Comparison of ENCODE assay signal across 10 mouse cellular contexts in genomic region chr13:6636520-6636919, GRCm38 (mm10). TPM values are rescaled to one million over a fixed set of nuclear protein-coding genes. Genes with fewer than 3 reads are reported as not detected.
DNase-seq lines count a peak whose midpoint lies in the region; ATAC-seq lines count a peak whose summit lies in the region.
"Had no signal": no experiment of that assay in that cellular context is flagged by ENCODE, and none has a peak within 500 bp of the region (broad histone marks: within the 10 kb centered on the region; RNA-seq: fewer than 3 reads in every experiment).

No protein-coding gene starts in this region.

- WGBS in forebrain, embryonic 14.5 days, result 61% methylated on average over 6 of the region's 6 CpGs
- WGBS in forebrain, embryonic 12.5 days, result 66% methylated on average over 6 of the region's 6 CpGs
- 41% methylated on average over 6 of the region's 6 CpGs for WGBS in liver, embryonic 13.5 days (ENCODE audit: insufficient replicate concordance)
- 61% methylated on average over 6 of the region's 6 CpGs for WGBS in liver, embryonic 12.5 days (ENCODE audit: insufficient replicate concordance)
- 47% methylated on average over 6 of the region's 6 CpGs for WGBS in stomach, embryonic 16.5 days

- DNase-seq in forebrain, embryonic 14.5 days (ENCODE audit: low spot score), result peak; percentile 21
- DNase-seq in liver, embryonic 13.5 days, result no peak
- DNase-seq in kidney, postnatal 25 days, result peak; percentile 16 to 53
- no peak for DNase-seq in right cerebral cortex, adult 2 months (ENCODE audit: low spot score in 2 of 2)
- no peak for DNase-seq in layer of hippocampus, adult 18-20 months (ENCODE audit: low spot score in 2 of 2)

- H3K9me3 ChIP-seq in forebrain, embryonic 14.5 days (replicated peaks; ENCODE audit: control insufficient read depth, low read length), result no peaks in the 10 kb centered on the region
- H3K9me3 ChIP-seq in forebrain, embryonic 12.5 days, result no peaks in the 10 kb centered on the region
- no peaks in the 10 kb centered on the region for H3K9me3 ChIP-seq in liver, embryonic 13.5 days (replicated peaks)
- H3K9me3 ChIP-seq in liver, embryonic 12.5 days (replicated peaks), result no peaks in the 10 kb centered on the region
- H3K9me3 ChIP-seq in stomach, embryonic 16.5 days (replicated peaks; ENCODE audit: control insufficient read depth, low read length), result no peaks in the 10 kb centered on the region
- H3K9me3 ChIP-seq: neural tube, embryonic 13.5 days had no signal

- H3K4me1 ChIP-seq in forebrain, embryonic 14.5 days (ENCODE audit: control insufficient read depth, insufficient read depth, low read length), result no peaks in the 10 kb centered on the region
- H3K4me1 ChIP-seq in forebrain, embryonic 12.5 days, result peaks cover 4% of the 10 kb centered on the region; the same call in 1 of the 2 replicates
- peaks cover 21% of the 10 kb centered on the region for H3K4me1 ChIP-seq in liver, embryonic 13.5 days (replicated peaks)
- peaks cover 35% of the 10 kb centered on the region for H3K4me1 ChIP-seq in liver, embryonic 12.5 days
- peaks cover 31% of the 10 kb centered on the region for H3K4me1 ChIP-seq in stomach, embryonic 16.5 days (ENCODE audit: control insufficient read depth, insufficient read depth, low read length)

- H3K27me3 ChIP-seq in forebrain, embryonic 14.5 days (replicated peaks; ENCODE audit: control insufficient read depth, insufficient read depth, low read length), result no peaks in the 10 kb centered on the region
- H3K27me3 ChIP-seq in forebrain, embryonic 12.5 days, result no peaks in the 10 kb centered on the region
- H3K27me3 ChIP-seq in liver, embryonic 13.5 days, result no peaks in the 10 kb centered on the region
- no peaks in the 10 kb centered on the region for H3K27me3 ChIP-seq in liver, embryonic 12.5 days (replicated peaks)
- no peaks in the 10 kb centered on the region for H3K27me3 ChIP-seq in stomach, embryonic 16.5 days (ENCODE audit: control insufficient read depth, insufficient read depth, low read length)
- H3K27me3 ChIP-seq: neural tube, embryonic 13.5 days had no signal

- no peak overlapping the region for H3K4me2 ChIP-seq in forebrain, embryonic 14.5 days (ENCODE audit: low read length)
- no peak overlapping the region for H3K4me2 ChIP-seq in forebrain, embryonic 12.5 days
- H3K4me2 ChIP-seq in liver, embryonic 13.5 days, result no peak overlapping the region
- no peak overlapping the region for H3K4me2 ChIP-seq in liver, embryonic 12.5 days
- H3K4me2 ChIP-seq in stomach, embryonic 16.5 days (ENCODE audit: low read depth, low read length), result no peak overlapping the region
- H3K4me2 ChIP-seq: neural tube, embryonic 13.5 days had no signal

- H3K36me3 ChIP-seq in forebrain, embryonic 14.5 days (ENCODE audit: control insufficient read depth, insufficient read depth, low read length), result no peaks in the 10 kb centered on the region
- no peaks in the 10 kb centered on the region for H3K36me3 ChIP-seq in forebrain, embryonic 12.5 days (replicated peaks)
- H3K36me3 ChIP-seq in liver, embryonic 13.5 days, result no peaks in the 10 kb centered on the region
- no peaks in the 10 kb centered on the region for H3K36me3 ChIP-seq in liver, embryonic 12.5 days
- no peaks in the 10 kb centered on the region for H3K36me3 ChIP-seq in stomach, embryonic 16.5 days (ENCODE audit: control insufficient read depth, insufficient read depth, low read length)
- H3K36me3 ChIP-seq: neural tube, embryonic 13.5 days had no signal

- H3K4me3 ChIP-seq in forebrain, embryonic 14.5 days (ENCODE audit: low read depth, low read length), result no peak overlapping the region
- H3K4me3 ChIP-seq in forebrain, embryonic 12.5 days (replicated peaks), result no peak overlapping the region
- H3K4me3 ChIP-seq in liver, embryonic 13.5 days (replicated peaks), result no peak overlapping the region
- no peak overlapping the region for H3K4me3 ChIP-seq in liver, embryonic 12.5 days
- no peak overlapping the region for H3K4me3 ChIP-seq in stomach, embryonic 16.5 days (replicated peaks; ENCODE audit: low read length)
- H3K4me3 ChIP-seq: neural tube, embryonic 13.5 days had no signal

- H3K9ac ChIP-seq in forebrain, embryonic 14.5 days (ENCODE audit: low read length), result no peak overlapping the region
- H3K9ac ChIP-seq in forebrain, embryonic 12.5 days, result no peak overlapping the region
- no peak overlapping the region for H3K9ac ChIP-seq in liver, embryonic 13.5 days
- no peak overlapping the region for H3K9ac ChIP-seq in liver, embryonic 12.5 days
- H3K9ac ChIP-seq in stomach, embryonic 16.5 days (ENCODE audit: low read length), result no peak overlapping the region
- H3K9ac ChIP-seq: neural tube, embryonic 13.5 days had no signal

- ATAC-seq in forebrain, embryonic 14.5 days, result 0 out of 2 replicates have a peak, but pooled peaks have one; percentile 7
- ATAC-seq in forebrain, embryonic 12.5 days (ENCODE audit: low FRiP score), result no peak
- peak; percentile 47; the same call in 1 of the 2 replicates for ATAC-seq in liver, embryonic 13.5 days (ENCODE audit: low read depth)
- ATAC-seq in liver, embryonic 12.5 days, result no peak
- no peak for ATAC-seq in stomach, embryonic 16.5 days (ENCODE audit: insufficient read depth, low FRiP score)
- ATAC-seq: hindbrain, postnatal 0 days had no signal

- no peak overlapping the region for H3K27ac ChIP-seq in forebrain, embryonic 14.5 days (ENCODE audit: low read depth, low read length)
- H3K27ac ChIP-seq in forebrain, embryonic 12.5 days, result no peak overlapping the region
- no peak overlapping the region for H3K27ac ChIP-seq in liver, embryonic 13.5 days
- no peak overlapping the region for H3K27ac ChIP-seq in liver, embryonic 12.5 days
- peak overlapping the region; percentile 64 for H3K27ac ChIP-seq in stomach, embryonic 16.5 days (ENCODE audit: low read length)
- H3K27ac ChIP-seq: hindbrain, postnatal 0 days; neural tube, embryonic 13.5 days had no signal

RNA-seq across cellular contexts. Expression of gene Pfkp, which starts 12.1 kb away (rescaled TPM):
- 66.2 and 114 TPM in 2 replicates for polyA plus RNA-seq in forebrain, embryonic 14.5 days (2014; fragmentation: Nextera tagmentation; extraction: Ambion mirVana)
- polyA plus RNA-seq in forebrain, embryonic 12.5 days (2016; fragmentation: Nextera tagmentation; extraction: Ambion mirVana), result 29.6 and 30.1 TPM in 2 replicates
- polyA plus RNA-seq in liver, embryonic 13.5 days (2015; fragmentation: Nextera tagmentation; extraction: Ambion mirVana), result 6.2 and 7.9 TPM in 2 replicates
- polyA plus RNA-seq in liver, embryonic 12.5 days (2016; fragmentation: Nextera tagmentation; extraction: Ambion mirVana), result 14.4 and 17.3 TPM in 2 replicates
- 58.8 and 61.5 TPM in 2 replicates for polyA plus RNA-seq in stomach, embryonic 16.5 days (2015; fragmentation: Nextera tagmentation; extraction: Ambion mirVana)
- 100 to 1,000 TPM; 197 to 210 TPM for total RNA-seq in layer of hippocampus, adult 18-20 months (2021)

Comparison
In these comparisons a context has a peak if more than half of its experiments do, and no peak if none do; other contexts are left out.
1. ATAC-seq: peak in forebrain, embryonic 14.5 days (single experiment) and liver, embryonic 13.5 days (single experiment); none in forebrain, embryonic 12.5 days (single experiment), liver, embryonic 12.5 days (single experiment) and stomach, embryonic 16.5 days (single experiment).
2. DNase-seq: peak in forebrain, embryonic 14.5 days (single experiment) and kidney, postnatal 25 days (2 of 2); none in liver, embryonic 13.5 days (single experiment), right cerebral cortex, adult 2 months (0 of 2) and layer of hippocampus, adult 18-20 months (0 of 2).